Mouse (Mus musculus) midbrain, embryonic 16.5 days (tissue): ENCODE results near the gene Cdc42bpb. TPM values are rescaled to one million over a fixed set of nuclear protein-coding genes. Genes with fewer than 3 reads are reported as not detected.
A peak's percentile ranks its signal among the peaks of the same experiment; 100 is the strongest.

Source experiments
- ATAC-seq: fragments of 200-750 bp; cut with Nextera tagmentation; 2 replicates; pipeline ENCODE4 v1.8.0; 2017; ENCODE audit warnings: moderate TSS enrichment
- H3K27ac ChIP-seq: fragments of 300-500 bp; sonication (generic); 2 replicates; pipeline ENCODE4 v1.5.1; 2014; ENCODE audit warnings: mild to moderate bottlenecking, low read length, mixed read lengths
- H3K27me3 ChIP-seq: fragments of 300-500 bp; sonication (generic); 2 replicates; pipeline ENCODE4 v1.6.1; 2014; ENCODE audit warnings: low read depth, low read length, mixed read lengths; ENCODE audit not compliant: control insufficient read depth, insufficient read depth
- H3K36me3 ChIP-seq: fragments of 300-500 bp; sonication (generic); 2 replicates; pipeline ENCODE4 v1.6.1; 2014; ENCODE audit warnings: mild to moderate bottlenecking, low read length, moderate library complexity, mixed read lengths; ENCODE audit not compliant: control insufficient read depth, insufficient read depth
- H3K4me1 ChIP-seq: fragments of 300-500 bp; sonication (generic); 2 replicates; pipeline ENCODE4 v1.6.1; 2014; ENCODE audit warnings: mild to moderate bottlenecking, low read length, mixed read lengths; ENCODE audit not compliant: control insufficient read depth, insufficient read depth
- H3K4me2 ChIP-seq: fragments of 300-500 bp; sonication (generic); 2 replicates; pipeline ENCODE4 v1.6.1; 2014; ENCODE audit warnings: mild to moderate bottlenecking, low read length, mixed read lengths
- H3K4me3 ChIP-seq: fragments of 300-500 bp; sonication (generic); 2 replicates; pipeline ENCODE4 v1.5.1; 2014; ENCODE audit warnings: low read depth, mild to moderate bottlenecking, low read length, moderate library complexity, mixed read lengths
- H3K9ac ChIP-seq: fragments of 300-500 bp; sonication (generic); 2 replicates; pipeline ENCODE4 v1.6.1; 2014; ENCODE audit warnings: low read depth, low read length, mixed read lengths
- H3K9me3 ChIP-seq: fragments of 300-500 bp; sonication (generic); replicated peaks from 2 replicates; pipeline ENCODE4 v1.6.1; 2014; ENCODE audit warnings: mild to moderate bottlenecking, low read length, mixed read lengths; ENCODE audit not compliant: control insufficient read depth, poor library complexity, severe bottlenecking
- WGBS: fragments of 180-500 bp; shearing (Covaris S2); extraction: QIAGEN DNeasy Blood & Tissue Kit; methylation state at CpG from one replicate; pipeline ENCODE4 v1.1.7; 2014; 5-methylcytosine and 5-hydroxymethylcytosine counted together
- polyA plus RNA-seq: library from polyadenylated mRNA; unstranded; fragments of >200 nt; fragmentation: Nextera tagmentation; extraction: Ambion mirVana; gene quantifications from 2 replicates; pipeline ENCODE4 v1.2.1, GENCODE M21; 2015

The Cdc42bpb gene
- polyA plus RNA-seq, 1 experiment from 2014 or later = 40.2 TPM

GRCm38 (mm10) chr12:111416921-111417779, 39.6 kb upstream of the Cdc42bpb start, which contains the start of gene Exoc3l4:
Gene Exoc3l4 (plus strand): TSS chr12:111417017.
- no peak within 1 kb of the TSS; the same call in 1 of the 2 replicates for H3K4me3 ChIP-seq
- 3% methylated on average over 17 of the region's 17 CpGs for WGBS
- H3K4me2 ChIP-seq = peak within 1 kb of the TSS; percentile 46
- H3K9ac ChIP-seq = 0 out of 2 replicates have a peak within 1 kb of the TSS, but pooled peaks have one; percentile 20
- no peak for ATAC-seq
- peaks cover 15% of the 10 kb centered on the region for H3K4me1 ChIP-seq
- no peaks in the 10 kb centered on the region for H3K9me3 ChIP-seq
- H3K36me3 ChIP-seq = no peaks in the 10 kb centered on the region
- no peak within 1 kb of the TSS for H3K27ac ChIP-seq
- peaks cover 16% of the 10 kb centered on the region for H3K27me3 ChIP-seq

DNA sequence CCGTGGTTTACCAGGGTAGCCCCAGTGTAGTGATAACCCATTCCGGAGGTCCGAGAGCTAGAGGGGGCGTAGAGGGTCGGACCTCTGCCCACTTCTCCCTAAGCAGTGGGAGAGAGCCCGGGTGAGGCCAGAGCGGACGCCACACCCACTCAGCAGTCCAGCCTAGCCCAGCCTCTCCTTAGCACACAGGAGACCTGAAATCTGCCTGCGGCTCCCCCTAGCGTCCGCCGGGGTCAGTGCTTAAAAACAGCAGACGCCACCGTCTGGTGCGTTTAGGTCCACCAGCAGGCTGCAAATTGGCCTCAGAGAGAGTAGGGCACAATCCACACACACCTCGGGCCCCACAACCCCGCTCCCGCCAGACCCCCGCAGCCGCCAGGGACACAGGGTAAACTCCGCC, 35.8 kb upstream of the Cdc42bpb start:
- peak overlapping the region; percentile 62 for H3K4me2 ChIP-seq
- H3K9ac ChIP-seq = peak overlapping the region; percentile 54; the same call in 1 of the 2 replicates
- no peaks in the 10 kb centered on the region for H3K9me3 ChIP-seq
- peaks cover 27% of the 10 kb centered on the region for H3K4me1 ChIP-seq
- H3K27me3 ChIP-seq = no peaks in the 10 kb centered on the region; the same call in 1 of the 2 replicates
- H3K27ac ChIP-seq = no peak overlapping the region
- H3K4me3 ChIP-seq = peak overlapping the region; percentile 29
- no peaks in the 10 kb centered on the region for H3K36me3 ChIP-seq
- ATAC-seq = peak; percentile 67
- 2% methylated on average over 21 of the region's 21 CpGs for WGBS

GRCm38 (mm10) chr12:111412581-111413284, 35.2 kb upstream of the Cdc42bpb start:
- Histone ChIP-seq H3K9ac (peak overlapping the region; percentile 54; the same call in 1 of the 2 replicates), H3K4me2 (peak overlapping the region; percentile 62), H3K27ac (no peak overlapping the region), H3K36me3 (no peaks in the 10 kb centered on the region), H3K4me3 (peak overlapping the region; percentile 29), H3K4me1 (peaks cover 27% of the 10 kb centered on the region), H3K9me3 (no peaks in the 10 kb centered on the region), H3K27me3 (peaks cover 1% of the 10 kb centered on the region; the same call in 1 of the 2 replicates)
- 21% methylated on average over 12 of the region's 12 CpGs for WGBS
- no peak for ATAC-seq

- H3K27ac ChIP-seq = no peak overlapping the region
- H3K4me1 ChIP-seq = peaks cover 21% of the 10 kb centered on the region
- H3K9me3 ChIP-seq = no peaks in the 10 kb centered on the region
- no peak for ATAC-seq
- WGBS = 78% methylated on average over 8 of the region's 8 CpGs
- no peaks in the 10 kb centered on the region for H3K36me3 ChIP-seq
- H3K9ac ChIP-seq = no peak overlapping the region
- H3K4me3 ChIP-seq = no peak overlapping the region
- H3K27me3 ChIP-seq = peaks cover 10% of the 10 kb centered on the region
- no peak overlapping the region for H3K4me2 ChIP-seq
Observed at GRCm38 (mm10) chr12:111411631-111412355, 34.3 kb upstream of the Cdc42bpb start.

DNA sequence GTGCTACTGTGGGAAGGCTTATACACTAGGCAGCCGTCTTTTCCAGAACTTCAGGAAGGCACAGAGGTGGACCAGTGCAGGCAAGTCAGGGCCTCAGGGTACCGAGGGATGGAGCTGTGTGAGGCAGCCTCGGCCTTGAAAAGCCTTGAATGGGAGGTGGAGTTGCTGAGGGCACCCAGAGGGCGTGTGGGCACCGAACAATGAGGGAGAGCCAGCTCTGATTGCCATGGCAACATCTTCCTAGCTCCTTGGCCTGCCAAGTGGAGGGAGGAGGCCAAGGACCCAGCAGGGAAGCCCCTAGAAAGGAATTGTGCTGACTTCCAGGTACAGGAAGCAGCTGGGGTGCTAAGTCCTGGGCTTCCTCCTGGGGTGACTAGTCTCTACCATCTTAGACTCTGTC, 32.1 kb upstream of the Cdc42bpb start:
- Histone ChIP-seq H3K27ac (peak overlapping the region; percentile 53), H3K4me3 (no peak overlapping the region), H3K27me3 (peaks cover 16% of the 10 kb centered on the region), H3K9ac (no peak overlapping the region), H3K36me3 (no peaks in the 10 kb centered on the region), H3K9me3 (no peaks in the 10 kb centered on the region), H3K4me1 (peaks cover 20% of the 10 kb centered on the region), H3K4me2 (no peak overlapping the region)
- whole genome bisulfite sequencing = 4% methylated on average over 5 of the region's 5 CpGs
- peak; percentile 57 for ATAC-seq

DNA sequence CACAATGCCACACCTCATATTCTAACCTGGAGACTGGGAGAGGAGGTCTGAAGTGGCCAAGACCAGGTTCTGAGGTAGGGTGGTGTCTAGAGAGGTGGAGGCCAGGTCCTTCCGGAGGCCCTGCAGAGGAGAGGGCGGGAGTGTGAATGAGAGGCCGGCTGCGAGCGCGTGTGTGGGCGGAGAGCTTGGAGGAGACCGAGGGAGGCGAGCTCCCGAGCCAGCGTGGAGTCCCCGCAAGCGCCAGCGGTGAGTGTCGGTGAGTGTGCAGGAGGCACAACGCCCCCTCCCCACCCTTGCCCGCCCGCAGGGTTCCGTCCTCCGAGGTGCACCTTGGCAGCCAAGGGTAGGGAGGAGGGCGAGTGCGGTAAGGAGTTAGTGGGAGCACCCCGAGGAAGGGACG, 29.1 kb upstream of the Cdc42bpb start, which contains the start of gene Lbhd2:
Gene Lbhd2 (plus strand): TSS at position 188 of the 400 bp plus-strand sequence.
- Histone ChIP-seq H3K4me2 (peak within 1 kb of the TSS; percentile 49), H3K27me3 (peaks cover 16% of the 10 kb centered on the region), H3K27ac (no peak within 1 kb of the TSS), H3K9me3 (no peaks in the 10 kb centered on the region), H3K4me3 (no peak within 1 kb of the TSS; the same call in 1 of the 2 replicates), H3K36me3 (no peaks in the 10 kb centered on the region), H3K9ac (0 out of 2 replicates have a peak within 1 kb of the TSS, but pooled peaks have one; percentile 34), H3K4me1 (peaks cover 15% of the 10 kb centered on the region)
- WGBS = 2% methylated on average over 24 of the region's 24 CpGs
- no peak for ATAC-seq

- H3K27me3 ChIP-seq = peaks cover 16% of the 10 kb centered on the region
- H3K4me1 ChIP-seq = peaks cover 13% of the 10 kb centered on the region
- H3K4me2 ChIP-seq = no peak overlapping the region
- WGBS = 67% methylated on average over 10 of the region's 10 CpGs
- ATAC-seq = no peak
- H3K36me3 ChIP-seq = no peaks in the 10 kb centered on the region
- H3K9ac ChIP-seq = no peak overlapping the region
- H3K27ac ChIP-seq = no peak overlapping the region
- no peak overlapping the region for H3K4me3 ChIP-seq
- H3K9me3 ChIP-seq = no peaks in the 10 kb centered on the region
Observed at GRCm38 (mm10) chr12:111404880-111405279, 27.4 kb upstream of the Cdc42bpb start.

GRCm38 (mm10) chr12:111401454-111402184, 24.1 kb upstream of the Cdc42bpb start:
- Histone ChIP-seq H3K9ac (peak overlapping the region; percentile 30; the same call in 1 of the 2 replicates), H3K4me2 (no peak overlapping the region), H3K27ac (no peak overlapping the region), H3K4me1 (peaks cover under 1% of the 10 kb centered on the region; the same call in 1 of the 2 replicates), H3K9me3 (no peaks in the 10 kb centered on the region), H3K27me3 (peaks cover 4% of the 10 kb centered on the region; the same call in 1 of the 2 replicates), H3K36me3 (no peaks in the 10 kb centered on the region), H3K4me3 (no peak overlapping the region)
- WGBS = 20% methylated on average over 15 of the region's 15 CpGs
- ATAC-seq = peak; percentile 70; the same call in 1 of the 2 replicates
